Mouse (Mus musculus) thymus, postnatal 25 days (tissue): ENCODE measurements around the gene Ube2u.
A peak's percentile ranks its signal among the peaks of the same experiment; 100 is the strongest.

Experiments
- DNase-seq: peaks from one replicate; pipeline ENCODE4 v3.0.0; 2022

Gene Ube2u

GRCm38 (mm10) chr4:100553296-100553695 lies 74.6 kb downstream of the Ube2u start:
- DNase-seq: no peak

GRCm38 (mm10) chr4:100588236-100589206 lies 109.9 kb downstream of the Ube2u start:
- DNase-seq: peak; percentile 11

- DNase-seq: no peak
These were observed 117.1 kb downstream of the Ube2u start for GRCm38 (mm10) chr4:100595771-100596170.

DNA sequence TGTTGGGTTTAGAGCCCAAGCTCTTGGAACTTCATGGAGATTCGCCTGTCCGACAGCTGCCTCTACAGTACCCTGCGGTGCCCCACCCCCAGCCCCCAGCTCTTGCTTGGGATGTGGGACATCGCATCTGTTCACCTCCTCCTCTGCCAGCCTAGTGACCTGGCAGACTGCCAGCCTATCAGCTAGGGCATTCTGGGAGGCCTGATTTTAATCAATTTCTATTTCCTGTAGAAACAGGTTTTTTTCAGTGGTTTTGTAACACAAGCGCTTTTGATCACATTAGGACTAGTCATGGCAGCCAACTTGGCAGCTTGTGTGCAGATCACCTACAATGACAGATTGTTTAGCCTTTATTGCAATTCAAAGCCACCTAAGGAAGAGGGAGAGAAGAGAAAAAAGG lies 118.0 kb downstream of the Ube2u start:
- DNase-seq: no peak

DNA sequence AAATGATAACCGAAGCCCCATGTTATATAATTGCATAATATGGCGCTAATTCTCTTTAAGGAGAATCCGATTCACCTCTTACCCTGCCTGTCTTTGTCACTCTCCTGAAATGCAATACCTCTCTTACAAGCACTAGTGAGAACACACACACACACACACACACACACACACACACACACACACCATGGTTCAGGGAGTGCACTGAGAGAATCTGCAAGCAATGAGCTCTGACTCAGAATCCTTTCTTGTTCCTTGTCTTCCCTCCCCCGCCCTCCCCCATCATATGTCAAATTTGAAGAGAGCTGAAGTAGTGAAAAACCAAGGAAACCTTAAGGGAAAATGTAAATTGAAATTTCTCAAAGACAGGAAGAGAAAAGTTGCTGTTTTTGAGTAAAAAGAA lies 118.4 kb downstream of the Ube2u start:
- DNase-seq: no peak
